Mouse (Mus musculus) ovary, postnatal 36 days (tissue): Measurements from ENCODE around the gene Rps27.
"Not testable (repeated sequence)": the region's sequence is repeated elsewhere in the genome, so short reads cannot be mapped to it uniquely, and the experiment has no call there.

Experiments used
- DNase-seq: peaks from one replicate; pipeline ENCODE4 v3.0.0; 2022; ENCODE audit warnings: low spot score, mixed read lengths

Gene Rps27

GRCm38 (mm10) chr3:90213377-90213866, at the start of gene Rps27, which contains the start of gene Rab13:
TSS of gene Rps27 (minus strand) at chr3:90213651.
TSS of gene Rab13 (plus strand) at chr3:90213695.
- peak; percentile 83 for DNase-seq

GRCm38 (mm10) chr3:90258521-90258920, 45.1 kb upstream of the Rps27 start:
- no peak for DNase-seq

GRCm38 (mm10) chr3:90256731-90257530, 43.5 kb upstream of the Rps27 start:
- no peak for DNase-seq

- DNase-seq = no peak
Observed at GRCm38 (mm10) chr3:90255784-90256353, 42.4 kb upstream of the Rps27 start.

GRCm38 (mm10) chr3:90255194-90255565, 41.7 kb upstream of the Rps27 start:
- DNase-seq = no peak

- DNase-seq = no peak
Observed at GRCm38 (mm10) chr3:90254419-90255193, 41.2 kb upstream of the Rps27 start.

- peak; percentile 93 for DNase-seq
Observed at GRCm38 (mm10) chr3:90253653-90254418, 40.4 kb upstream of the Rps27 start, which contains the start of gene Crtc2. TSS of gene Crtc2 (plus strand) at chr3:90254163.

- not testable (repeated sequence) for DNase-seq
Observed at GRCm38 (mm10) chr3:90253174-90253573, 39.7 kb upstream of the Rps27 start.

- not testable (repeated sequence) for DNase-seq
Observed at GRCm38 (mm10) chr3:90252659-90253058, 39.2 kb upstream of the Rps27 start.

GRCm38 (mm10) chr3:90251731-90252226, 38.3 kb upstream of the Rps27 start:
- not testable (repeated sequence) for DNase-seq

- no peak for DNase-seq
Observed at GRCm38 (mm10) chr3:90250791-90251190, 37.3 kb upstream of the Rps27 start.

GRCm38 (mm10) chr3:90248746-90249100, 35.3 kb upstream of the Rps27 start:
- peak; percentile 31 for DNase-seq

GRCm38 (mm10) chr3:90247960-90248745, 34.7 kb upstream of the Rps27 start, which contains the start of gene Slc39a1:
TSS of gene Slc39a1 (plus strand) at chr3:90248172.
- peak; percentile 89 for DNase-seq

- no peak for DNase-seq
Observed at GRCm38 (mm10) chr3:90247630-90247959, 34.1 kb upstream of the Rps27 start.

GRCm38 (mm10) chr3:90245406-90245805, 32.0 kb upstream of the Rps27 start:
- no peak for DNase-seq

GRCm38 (mm10) chr3:90242984-90243775, 29.7 kb upstream of the Rps27 start, which contains the start of gene Creb3l4:
TSS of gene Creb3l4 (minus strand) at chr3:90243512.
- peak; percentile 56 for DNase-seq

GRCm38 (mm10) chr3:90241669-90242358, 28.4 kb upstream of the Rps27 start:
- no peak for DNase-seq

GRCm38 (mm10) chr3:90241251-90241650, 27.8 kb upstream of the Rps27 start:
- DNase-seq = no peak
